Mouse (Mus musculus) lung, adult 2 months (tissue): ENCODE data around the gene Krt19. TPM values are rescaled to one million over a fixed set of nuclear protein-coding genes. Genes with fewer than 3 reads are reported as not detected.

Experiments
- DNase-seq: peaks from one replicate; pipeline ENCODE4 v3.0.0; 2022
- H3K4me1 ChIP-seq: fragments of 200-500 bp; 2 replicates; pipeline ENCODE4 v1.6.1; 2011; ENCODE audit warnings: low read length; ENCODE audit not compliant: control insufficient read depth, insufficient read depth
- H3K4me3 ChIP-seq: fragments of 200-500 bp; replicated peaks from 2 replicates; pipeline ENCODE3; 2011; ENCODE audit warnings: low read depth, mild to moderate bottlenecking, control low read depth, low read length; ENCODE audit errors: extremely low read depth
- CTCF ChIP-seq: fragments of 200-500 bp; IDR thresholded peaks from 2 replicates; pipeline ENCODE4 v1.5.1; 2011; ENCODE audit warnings: mild to moderate bottlenecking, low read length, control low read depth; ENCODE audit not compliant: insufficient read depth
- POLR2A ChIP-seq: fragments of 200-500 bp; IDR thresholded peaks from 2 replicates; pipeline ENCODE4 v1.6.1; 2011; ENCODE audit warnings: low read depth, mild to moderate bottlenecking, control low read depth, low read length, borderline replicate concordance; ENCODE audit errors: extremely low read depth
- WGBS: fragments of 180-500 bp; shearing (Covaris S2); methylation state at CpG from one replicate; pipeline ENCODE4 v1.1.7; 2018; 5-methylcytosine and 5-hydroxymethylcytosine counted together
- polyA plus RNA-seq: library from polyadenylated mRNA; depleted of rRNA; stranded (reverse); fragments of >200 nt; gene quantifications from 2 replicates; pipeline ENCODE4 v1.2.3, GENCODE M21; 2012

The Krt19 gene
- polyA plus RNA-seq, 1 experiment: 275 TPM

DNA sequence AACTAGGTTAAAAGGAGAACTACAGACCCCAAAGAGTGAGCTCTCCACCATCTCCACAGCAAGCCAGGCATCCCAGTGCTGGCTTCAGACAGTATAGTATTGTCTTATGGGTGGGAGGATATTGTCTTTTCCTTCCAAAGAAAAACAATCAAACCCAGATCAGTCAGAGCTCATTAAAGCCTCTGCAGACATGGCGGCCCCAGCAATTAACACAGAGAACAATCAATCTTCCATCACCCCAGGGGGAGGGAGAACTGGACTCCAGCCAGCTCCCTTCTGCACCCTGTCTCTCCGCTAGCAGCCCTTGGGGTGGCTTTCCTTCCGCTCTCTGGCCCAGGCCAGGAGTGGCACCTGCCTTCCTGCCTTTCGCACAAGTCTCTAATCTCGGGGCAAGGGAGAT, 10.8 kb downstream of the Krt19 start:
- H3K4me1 ChIP-seq: no peaks in the 10 kb centered on the region
- 44% methylated on average over 5 of the region's 5 CpGs for WGBS
- DNase-seq: no peak
- H3K4me3 ChIP-seq: no peak overlapping the region
- no peak for TF ChIP-seq CTCF
- TF ChIP-seq POLR2A: no peak

DNA sequence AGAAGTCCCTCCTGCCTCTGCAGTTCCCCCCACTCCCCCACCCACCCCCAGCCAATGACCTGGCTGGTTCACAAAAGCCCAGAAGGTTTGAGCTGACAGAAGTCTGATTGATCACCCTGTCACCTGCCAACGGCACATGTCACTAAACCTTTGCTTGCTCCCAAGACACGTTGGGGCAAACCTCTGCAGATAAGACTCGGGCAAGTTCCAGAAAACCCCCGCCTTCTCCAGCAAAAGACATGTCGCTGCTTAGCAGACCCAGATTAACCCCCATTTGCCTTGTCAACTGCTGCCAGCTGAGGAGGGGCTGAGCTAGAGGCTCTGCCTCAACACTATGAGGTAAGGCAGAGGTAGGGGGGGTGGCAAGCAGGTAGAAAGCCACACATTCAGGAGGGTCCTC, 11.9 kb downstream of the Krt19 start:
- H3K4me1 ChIP-seq: no peaks in the 10 kb centered on the region
- WGBS: 31% methylated on average over 5 of the region's 5 CpGs
- DNase-seq: no peak
- H3K4me3 ChIP-seq: no peak overlapping the region
- TF ChIP-seq CTCF: no peak
- no peak for TF ChIP-seq POLR2A

DNA sequence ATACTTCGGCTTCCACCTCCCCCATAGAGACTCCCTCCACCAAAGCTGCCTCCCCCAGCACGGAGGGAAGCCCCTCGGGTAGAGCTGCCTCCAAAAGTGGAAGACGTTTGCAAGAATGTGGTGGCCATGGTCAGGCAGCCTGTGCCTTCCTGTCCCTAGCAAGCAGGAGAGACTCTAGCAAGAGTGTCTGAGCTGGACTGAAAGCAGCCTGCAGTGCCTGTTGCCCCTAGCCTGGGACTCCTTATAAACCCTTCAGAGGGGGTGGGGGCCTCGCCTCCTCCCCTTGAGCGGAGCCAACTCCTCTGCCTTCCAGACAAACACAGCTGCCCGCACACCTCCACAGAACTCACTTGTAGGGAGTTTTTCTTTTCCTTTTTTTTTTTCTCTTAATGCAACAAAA, 12.7 kb downstream of the Krt19 start, which contains the start of gene Krt15:
Krt15 (minus strand) TSS at position 198 of the 400 bp plus-strand sequence.
- WGBS: 53% methylated on average over 7 of the region's 7 CpGs
- Histone ChIP-seq H3K4me3 (no peak within 1 kb of the TSS), H3K4me1 (no peaks in the 10 kb centered on the region)
- TF ChIP-seq POLR2A: no peak
- no peak for TF ChIP-seq CTCF
- DNase-seq: no peak

DNA sequence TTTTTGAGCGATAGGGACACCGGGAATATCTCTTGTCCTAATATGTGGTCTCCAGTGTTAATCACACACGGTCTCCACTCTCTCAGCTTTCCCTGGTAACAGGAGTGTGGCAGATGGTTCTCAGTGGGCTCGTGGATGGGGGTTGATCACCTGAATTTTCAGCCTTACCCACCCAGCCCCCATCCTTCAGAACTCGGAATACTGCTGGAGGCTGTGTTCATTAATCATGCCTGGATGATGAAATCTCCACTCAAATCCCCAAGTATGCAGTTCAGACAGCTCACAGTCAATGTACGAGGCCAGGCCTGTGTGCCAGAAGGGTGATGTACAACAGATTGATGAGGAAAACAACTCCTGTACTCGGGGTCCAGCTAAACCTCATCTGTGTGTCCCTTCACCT, 23.6 kb downstream of the Krt19 start:
- TF ChIP-seq POLR2A (no peak), CTCF (no peak)
- DNase-seq: no peak
- WGBS: 61% methylated on average over 7 of the region's 7 CpGs

DNA sequence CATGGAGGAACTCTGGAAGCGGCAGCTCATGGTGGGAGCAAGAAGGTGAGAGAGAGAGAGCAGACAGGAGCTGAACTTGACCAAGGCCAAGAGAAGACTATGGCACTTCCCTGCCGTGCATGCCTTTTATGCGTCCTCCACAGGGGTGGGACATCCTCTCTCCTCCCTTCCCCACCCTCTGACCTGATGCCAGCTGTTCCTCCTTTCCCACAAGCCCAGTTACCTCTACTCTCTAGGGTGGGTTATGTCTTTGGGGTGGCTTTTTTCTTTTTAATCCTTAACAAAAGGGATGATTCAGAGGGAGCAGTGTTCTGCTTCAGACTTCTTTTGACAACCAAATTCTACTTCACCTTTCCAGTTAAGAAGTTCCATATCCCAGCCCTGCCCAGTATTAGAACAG, 27.0 kb downstream of the Krt19 start, which contains the start of gene Krt13:
Krt13 (minus strand) TSS at position 101 of the 400 bp plus-strand sequence.
- TF ChIP-seq CTCF: no peak
- TF ChIP-seq POLR2A: no peak
- 56% methylated on average over 3 of the region's 3 CpGs for WGBS
- Histone ChIP-seq H3K4me1 (no peaks in the 10 kb centered on the region), H3K4me3 (no peak within 1 kb of the TSS)
- DNase-seq: no peak

More for the DNA sequence above, 23.6 kb downstream of the Krt19 start:
- Histone ChIP-seq H3K4me3 (no peak overlapping the region), H3K4me1 (no peaks in the 10 kb centered on the region)

DNA sequence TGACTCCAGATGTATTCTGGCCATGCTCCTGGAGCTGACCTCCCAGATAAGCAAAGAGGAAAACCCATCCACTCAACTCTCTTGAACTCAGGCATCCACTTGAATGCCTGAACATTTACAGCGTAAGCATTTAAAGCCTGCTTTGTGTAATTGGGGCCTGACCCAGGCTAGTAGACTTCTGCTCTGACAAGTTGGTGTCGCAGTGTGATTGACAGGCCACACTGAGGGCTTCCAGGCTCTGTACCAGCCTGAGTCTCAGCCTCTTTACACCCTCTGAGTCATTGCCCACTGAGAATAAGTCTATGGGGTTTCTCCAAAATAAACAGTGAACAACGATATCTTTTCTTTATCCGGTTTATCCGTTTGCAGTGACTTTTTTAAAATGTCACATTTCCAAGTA, 28.1 kb downstream of the Krt19 start:
- no peak for TF ChIP-seq CTCF
- no peak for TF ChIP-seq POLR2A
- DNase-seq: no peak
- Histone ChIP-seq H3K4me1 (no peaks in the 10 kb centered on the region), H3K4me3 (no peak overlapping the region)
- WGBS: 68% methylated on average over 5 of the region's 5 CpGs

DNA sequence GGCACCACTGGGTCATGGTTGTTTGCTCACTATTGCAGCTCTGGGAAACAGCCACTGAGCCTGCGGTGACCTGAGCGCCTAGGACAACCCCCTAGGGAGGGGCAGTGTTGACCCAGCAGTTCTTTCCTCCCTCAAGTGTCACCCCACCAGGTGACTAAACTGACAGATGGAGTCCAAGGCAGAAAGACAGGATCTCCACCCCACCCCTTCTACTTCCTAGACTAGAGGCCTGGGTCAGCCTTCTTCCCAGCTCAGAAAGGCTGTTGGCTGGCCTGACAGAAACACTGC, 34.8 kb downstream of the Krt19 start:
- peak; percentile 13 for DNase-seq
- 59% methylated on average over 2 of the region's 2 CpGs for WGBS
- Histone ChIP-seq H3K4me1 (0 out of 2 replicates have a peak, but pooled peaks cover 2% of the 10 kb centered on the region), H3K4me3 (no peak overlapping the region)
- no peak for TF ChIP-seq CTCF
- no peak for TF ChIP-seq POLR2A

DNA sequence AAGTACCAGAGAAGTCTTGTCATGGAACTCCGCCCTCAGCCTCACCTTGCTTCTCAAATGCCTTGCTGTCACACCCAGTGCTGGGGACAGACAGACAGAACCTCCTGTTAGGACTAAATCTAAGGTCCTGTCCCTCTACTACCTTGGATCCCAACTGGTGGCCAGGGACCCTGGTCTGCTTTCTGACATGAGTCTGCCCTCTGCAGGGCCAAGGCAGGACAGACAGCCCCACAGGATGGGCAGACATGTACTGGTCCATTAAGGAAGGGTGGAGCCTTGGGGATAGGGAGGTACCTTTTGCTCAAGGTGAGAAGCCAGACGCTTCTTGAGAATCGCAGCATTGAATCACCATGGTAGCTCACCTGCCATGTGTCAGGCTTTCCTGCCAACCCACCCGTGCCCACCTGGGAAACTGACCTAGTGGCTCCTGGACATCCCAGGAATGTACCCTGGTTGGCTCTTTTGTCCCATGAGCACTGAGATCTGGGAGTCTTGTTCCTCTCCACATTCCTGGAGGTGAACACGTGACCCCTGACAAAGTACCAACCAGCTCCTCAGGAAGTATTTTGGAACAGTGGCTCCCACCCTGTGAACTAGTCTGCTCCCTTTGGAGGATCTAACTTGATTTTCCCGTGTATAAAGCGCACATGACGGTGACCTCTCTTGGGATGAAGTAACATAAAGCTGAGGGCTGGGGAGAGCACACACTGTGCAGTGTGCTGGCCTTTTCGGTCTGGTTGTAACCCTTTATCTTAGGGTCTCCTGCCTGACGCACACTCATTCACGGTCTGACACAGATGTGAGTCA, 35.3 kb downstream of the Krt19 start:
- TF ChIP-seq CTCF (no peak), POLR2A (no peak)
- DNase-seq: no peak
- Histone ChIP-seq H3K4me1 (0 out of 2 replicates have a peak, but pooled peaks cover 2% of the 10 kb centered on the region), H3K4me3 (no peak overlapping the region)
- 63% methylated on average over 11 of the region's 11 CpGs for WGBS

DNA sequence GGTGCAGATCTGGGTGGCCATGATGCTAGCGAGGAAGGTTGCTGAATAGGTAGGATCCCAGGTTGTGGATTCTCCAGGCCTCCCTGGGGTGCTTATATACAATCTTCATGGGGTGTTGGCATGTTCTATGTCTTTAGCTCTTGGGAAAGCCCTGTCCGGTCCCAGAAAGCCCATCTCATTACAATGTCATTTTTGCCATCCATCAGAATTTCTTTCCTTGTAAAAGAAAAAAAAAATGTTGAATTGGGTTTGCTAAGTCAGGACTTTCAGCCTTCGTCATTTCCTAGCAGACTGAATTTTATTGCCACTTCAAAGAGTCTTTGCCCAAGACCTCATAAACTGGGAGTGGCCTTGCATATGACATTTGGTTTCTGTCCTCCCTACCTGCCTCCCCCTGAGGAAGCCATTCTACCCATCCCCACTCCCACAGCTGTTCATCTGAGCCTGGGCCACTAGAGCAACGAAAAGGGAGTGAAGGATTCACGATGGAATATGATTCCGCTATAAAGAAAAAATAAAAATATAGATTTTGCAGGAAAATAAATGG, 42.8 kb downstream of the Krt19 start, which contains the start of gene Krt36:
Krt36 (minus strand) TSS at position 51 of the 547 bp plus-strand sequence.
- TF ChIP-seq POLR2A: no peak
- no peak for TF ChIP-seq CTCF
- Histone ChIP-seq H3K4me1 (no peaks in the 10 kb centered on the region), H3K4me3 (no peak within 1 kb of the TSS)
- 81% methylated on average over 6 of the region's 6 CpGs for WGBS
- no peak for DNase-seq

DNA sequence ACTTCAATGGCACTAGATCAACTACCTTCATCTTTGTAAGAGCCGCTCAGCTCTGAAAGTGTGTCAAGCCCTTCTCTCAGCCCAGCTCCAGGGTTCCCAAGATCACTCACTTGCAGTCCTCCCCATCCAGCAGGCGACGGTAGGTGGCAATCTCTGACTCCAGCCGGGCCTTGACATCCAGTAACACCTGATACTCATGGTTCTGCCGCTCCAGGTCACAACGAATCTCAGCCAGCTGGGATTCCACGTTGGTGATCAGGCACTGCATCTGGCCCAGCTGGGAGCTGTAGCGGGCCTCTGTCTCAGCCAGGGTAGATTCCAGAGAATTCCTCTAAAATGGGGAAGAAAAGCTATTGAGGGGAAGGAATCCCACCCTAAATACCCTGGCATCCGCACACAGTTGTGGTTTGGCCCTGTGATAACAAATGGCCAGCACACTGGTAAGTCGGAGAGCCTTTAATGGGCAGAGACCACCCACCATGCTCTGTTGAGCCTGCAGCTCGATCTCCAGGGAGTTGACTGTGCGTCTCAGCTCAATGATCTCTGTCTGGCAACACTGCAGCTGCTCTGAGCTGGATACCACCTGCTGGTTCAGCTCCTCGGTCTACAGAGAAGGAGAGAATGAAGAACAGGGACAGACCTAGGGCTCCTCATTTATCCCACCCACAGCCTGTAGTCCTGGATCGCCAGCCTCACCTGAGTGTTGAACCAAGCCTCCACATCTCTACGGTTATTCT, 45.6 kb downstream of the Krt19 start:
- no peaks in the 10 kb centered on the region for H3K4me1 ChIP-seq
- H3K4me3 ChIP-seq: no peak overlapping the region
- TF ChIP-seq CTCF (no peak), POLR2A (no peak)
- WGBS: 54% methylated on average over 15 of the region's 15 CpGs
- DNase-seq: no peak
